Mouse (Mus musculus): ENCODE data around the gene Pcgf1. TPM values are rescaled to one million over a fixed set of nuclear protein-coding genes. Genes with fewer than 3 reads are reported as not detected.

The Pcgf1 gene
- polyA plus RNA-seq, 1 experiment from 2014 or later: 18.0 TPM

GRCm38 (mm10) chr6:83104158-83104557 is 26.5 kb downstream of the Pcgf1 start:
- ATAC-seq (replicated peaks; ENCODE audit: extremely low read depth, insufficient read depth, low FRiP score): no peak
- Histone ChIP-seq H3K36me3 (ENCODE audit: control insufficient read depth, insufficient read depth) (no peaks in the 10 kb centered on the region), H3K27me3 (ENCODE audit: control insufficient read depth, insufficient read depth, low read length) (no peaks in the 10 kb centered on the region), H3K27ac (ENCODE audit: low read length) (no peak overlapping the region), H3K9me3 (replicated peaks; ENCODE audit: control insufficient read depth, low read length) (no peaks in the 10 kb centered on the region), H3K9ac (ENCODE audit: low read length) (no peak overlapping the region), H3K4me2 (ENCODE audit: low read depth, low read length) (no peak overlapping the region), H3K4me1 (ENCODE audit: control insufficient read depth, insufficient read depth, low read length) (peaks cover 23% of the 10 kb centered on the region), H3K4me3 (ENCODE audit: low read length) (no peak overlapping the region)
- WGBS: 76% methylated on average over 4 of the region's 4 CpGs

- no peak for ATAC-seq (replicated peaks; ENCODE audit: extremely low read depth, insufficient read depth, low FRiP score)
- Histone ChIP-seq H3K27ac (ENCODE audit: low read length) (no peak overlapping the region; the same call in 1 of the 2 replicates), H3K4me3 (ENCODE audit: low read length) (peak overlapping the region; percentile 96), H3K36me3 (ENCODE audit: control insufficient read depth, insufficient read depth) (no peaks in the 10 kb centered on the region), H3K27me3 (ENCODE audit: control insufficient read depth, insufficient read depth, low read length) (no peaks in the 10 kb centered on the region), H3K9ac (ENCODE audit: low read length) (peak overlapping the region; percentile 94), H3K4me1 (ENCODE audit: control insufficient read depth, insufficient read depth, low read length) (peaks cover 25% of the 10 kb centered on the region), H3K9me3 (replicated peaks; ENCODE audit: control insufficient read depth, low read length) (no peaks in the 10 kb centered on the region), H3K4me2 (ENCODE audit: low read depth, low read length) (peak overlapping the region; percentile 84)
- 35% methylated on average over 13 of the region's 13 CpGs for WGBS
Observed at GRCm38 (mm10) chr6:83107566-83108400, 30.1 kb downstream of the Pcgf1 start.

GRCm38 (mm10) chr6:83108762-83109668 is 31.3 kb downstream of the Pcgf1 start, which contains the start of gene Mrpl53:
Mrpl53 (plus strand) TSS chr6:83109040.
- H3K36me3 ChIP-seq (ENCODE audit: control insufficient read depth, insufficient read depth): no peaks in the 10 kb centered on the region

GRCm38 (mm10) chr6:83111510-83112136 is 34.0 kb downstream of the Pcgf1 start:
- Histone ChIP-seq H3K4me2 (ENCODE audit: low read depth, low read length) (no peak overlapping the region), H3K27me3 (ENCODE audit: control insufficient read depth, insufficient read depth, low read length) (no peaks in the 10 kb centered on the region), H3K9ac (ENCODE audit: low read length) (0 out of 2 replicates have a peak overlapping the region, but pooled peaks have one; percentile 11), H3K36me3 (ENCODE audit: control insufficient read depth, insufficient read depth) (no peaks in the 10 kb centered on the region), H3K4me1 (ENCODE audit: control insufficient read depth, insufficient read depth, low read length) (peaks cover 33% of the 10 kb centered on the region), H3K9me3 (replicated peaks; ENCODE audit: control insufficient read depth, low read length) (no peaks in the 10 kb centered on the region), H3K4me3 (ENCODE audit: low read length) (no peak overlapping the region), H3K27ac (ENCODE audit: low read length) (peak overlapping the region; percentile 53)
- WGBS: 67% methylated on average over 4 of the region's 4 CpGs
- ATAC-seq (replicated peaks; ENCODE audit: extremely low read depth, insufficient read depth, low FRiP score): no peak

More at GRCm38 (mm10) chr6:83108762-83109668, 31.3 kb downstream of the Pcgf1 start, which contains the start of gene Mrpl53:
- peak; percentile 84 for ATAC-seq (replicated peaks; ENCODE audit: extremely low read depth, insufficient read depth, low FRiP score)
- Histone ChIP-seq H3K9me3 (replicated peaks; ENCODE audit: control insufficient read depth, low read length) (no peaks in the 10 kb centered on the region), H3K4me3 (ENCODE audit: low read length) (peak within 1 kb of the TSS; percentile 96), H3K27ac (ENCODE audit: low read length) (peak within 1 kb of the TSS; percentile 88), H3K4me1 (ENCODE audit: control insufficient read depth, insufficient read depth, low read length) (peaks cover 18% of the 10 kb centered on the region), H3K4me2 (ENCODE audit: low read depth, low read length) (peak within 1 kb of the TSS; percentile 84), H3K9ac (ENCODE audit: low read length) (peak within 1 kb of the TSS; percentile 94), H3K27me3 (ENCODE audit: control insufficient read depth, insufficient read depth, low read length) (no peaks in the 10 kb centered on the region)
- WGBS: under 1% methylated on average over 76 of the region's 76 CpGs

- Histone ChIP-seq H3K36me3 (ENCODE audit: control insufficient read depth, insufficient read depth) (peaks cover 12% of the 10 kb centered on the region), H3K9ac (ENCODE audit: low read length) (peak within 1 kb of the TSS; percentile 90), H3K4me2 (ENCODE audit: low read depth, low read length) (peak within 1 kb of the TSS; percentile 99), H3K9me3 (replicated peaks; ENCODE audit: control insufficient read depth, low read length) (no peaks in the 10 kb centered on the region), H3K27ac (ENCODE audit: low read length) (peak within 1 kb of the TSS; percentile 83), H3K4me3 (ENCODE audit: low read length) (peak within 1 kb of the TSS; percentile 87), H3K4me1 (ENCODE audit: control insufficient read depth, insufficient read depth, low read length) (peaks cover 30% of the 10 kb centered on the region), H3K27me3 (ENCODE audit: control insufficient read depth, insufficient read depth, low read length) (no peaks in the 10 kb centered on the region)
- ATAC-seq (replicated peaks; ENCODE audit: extremely low read depth, insufficient read depth, low FRiP score): peak; percentile 90
- under 1% methylated on average over 58 of the region's 58 CpGs for WGBS
Observed at GRCm38 (mm10) chr6:83115011-83115671, 37.5 kb downstream of the Pcgf1 start, which contains the start of gene Mogs. Mogs (plus strand) TSS chr6:83115496.

- peak; percentile 20 for ATAC-seq (replicated peaks; ENCODE audit: extremely low read depth, insufficient read depth, low FRiP score)
- Histone ChIP-seq H3K9ac (ENCODE audit: low read length) (peak overlapping the region; percentile 90), H3K4me1 (ENCODE audit: control insufficient read depth, insufficient read depth, low read length) (peaks cover 35% of the 10 kb centered on the region), H3K4me3 (ENCODE audit: low read length) (peak overlapping the region; percentile 87), H3K27ac (ENCODE audit: low read length) (peak overlapping the region; percentile 83), H3K9me3 (replicated peaks; ENCODE audit: control insufficient read depth, low read length) (no peaks in the 10 kb centered on the region), H3K4me2 (ENCODE audit: low read depth, low read length) (peak overlapping the region; percentile 99), H3K36me3 (ENCODE audit: control insufficient read depth, insufficient read depth) (peaks cover 12% of the 10 kb centered on the region), H3K27me3 (ENCODE audit: control insufficient read depth, insufficient read depth, low read length) (no peaks in the 10 kb centered on the region)
- under 1% methylated on average over 32 of the region's 48 CpGs for WGBS
Observed at GRCm38 (mm10) chr6:83115682-83116372, 38.2 kb downstream of the Pcgf1 start.

- Histone ChIP-seq H3K27ac (ENCODE audit: low read length) (no peak overlapping the region), H3K36me3 (ENCODE audit: control insufficient read depth, insufficient read depth) (peaks cover 12% of the 10 kb centered on the region), H3K9ac (ENCODE audit: low read length) (peak overlapping the region; percentile 90), H3K4me2 (ENCODE audit: low read depth, low read length) (peak overlapping the region; percentile 99), H3K4me3 (ENCODE audit: low read length) (peak overlapping the region; percentile 87), H3K4me1 (ENCODE audit: control insufficient read depth, insufficient read depth, low read length) (peaks cover 36% of the 10 kb centered on the region), H3K9me3 (replicated peaks; ENCODE audit: control insufficient read depth, low read length) (no peaks in the 10 kb centered on the region), H3K27me3 (ENCODE audit: control insufficient read depth, insufficient read depth, low read length) (no peaks in the 10 kb centered on the region)
- WGBS: 70% methylated on average over 11 of the region's 11 CpGs
- ATAC-seq (replicated peaks; ENCODE audit: extremely low read depth, insufficient read depth, low FRiP score): no peak
Observed at GRCm38 (mm10) chr6:83116373-83117164, 38.9 kb downstream of the Pcgf1 start.

Measured in heart, embryonic 16.5 days (tissue).